Comparison of ENCODE assay signal across 10 mouse cellular contexts in the genomic region with DNA sequence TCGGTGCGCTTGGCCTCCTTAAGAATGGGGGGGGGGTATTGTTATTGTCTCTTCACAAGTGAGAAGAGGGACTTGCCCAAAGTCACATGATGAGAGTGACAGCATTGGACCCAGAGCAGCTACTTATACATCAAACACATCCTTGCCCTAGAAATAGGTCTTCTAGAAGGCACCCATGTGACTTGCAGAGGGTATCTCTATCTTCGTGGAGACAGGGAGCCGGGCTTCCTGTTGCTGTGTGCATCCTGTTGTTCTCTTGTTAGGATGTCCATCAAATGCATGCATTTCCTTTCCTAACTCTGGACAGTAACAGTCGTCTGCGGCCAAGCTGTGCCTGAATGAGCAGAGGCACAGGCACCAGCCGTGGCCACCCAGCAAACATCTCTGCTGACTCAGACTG. TPM values are rescaled to one million over a fixed set of nuclear protein-coding genes. Genes with fewer than 3 reads are reported as not detected.
A peak's percentile ranks its signal among the peaks of the same experiment; 100 is the strongest.
DNase-seq lines count a peak whose midpoint lies in the region; ATAC-seq and TF ChIP-seq lines count a peak whose summit lies in the region.
"Had no signal": no experiment of that assay in that cellular context is flagged by ENCODE, and none has a peak within 500 bp of the region (broad histone marks: within the 10 kb centered on the region; RNA-seq: fewer than 3 reads in every experiment).

No protein-coding gene starts in this region.

- H3K9me3 ChIP-seq in forebrain, embryonic 10.5 days, result no peaks in the 10 kb centered on the region
- H3K9me3 ChIP-seq in forebrain, embryonic 15.5 days, result no peaks in the 10 kb centered on the region
- no peaks in the 10 kb centered on the region for H3K9me3 ChIP-seq in liver, embryonic 16.5 days (replicated peaks; ENCODE audit: control insufficient read depth, low read length)
- H3K9me3 ChIP-seq in intestine, embryonic 16.5 days (ENCODE audit: control insufficient read depth, low read length), result no peaks in the 10 kb centered on the region

- 78% methylated on average over 7 of the region's 7 CpGs for WGBS in forebrain, embryonic 10.5 days
- WGBS in forebrain, embryonic 15.5 days, result 73% methylated on average over 7 of the region's 7 CpGs
- 47% methylated on average over 7 of the region's 7 CpGs for WGBS in kidney, adult 2 months
- 32% methylated on average over 7 of the region's 7 CpGs for WGBS in liver, embryonic 16.5 days (ENCODE audit: insufficient replicate concordance)
- WGBS in intestine, embryonic 16.5 days, result 72% methylated on average over 7 of the region's 7 CpGs

- H3K4me3 ChIP-seq in forebrain, embryonic 10.5 days, result no peak overlapping the region
- no peak overlapping the region for H3K4me3 ChIP-seq in forebrain, embryonic 15.5 days
- peak overlapping the region; percentile 32; the same call in 1 of the 2 replicates for H3K4me3 ChIP-seq in kidney, adult 2 months (ENCODE audit: insufficient read depth, low read depth, low read length)
- no peak overlapping the region for H3K4me3 ChIP-seq in liver, embryonic 16.5 days (ENCODE audit: low read depth, low read length)
- no peak overlapping the region for H3K4me3 ChIP-seq in intestine, embryonic 16.5 days (ENCODE audit: low read length)
- H3K4me3 ChIP-seq in layer of hippocampus, adult 2 months, result no peak overlapping the region
- H3K4me3 ChIP-seq: heart, embryonic 13.5 days had no signal

- TF ChIP-seq CTCF in kidney, adult 2 months (conservative IDR thresholded peaks at IDR 0.05; ENCODE audit: insufficient read depth, insufficient read length, low read depth, low read length), result no peak
- no peak for TF ChIP-seq CTCF in layer of hippocampus, adult 2 months (conservative IDR thresholded peaks at IDR 0.05)

- no peak for TF ChIP-seq POLR2A in kidney, adult 2 months (IDR thresholded peaks at IDR 0.05; ENCODE audit: low read depth, low read length)

- H3K36me3 ChIP-seq in forebrain, embryonic 10.5 days (replicated peaks), result no peaks in the 10 kb centered on the region
- no peaks in the 10 kb centered on the region for H3K36me3 ChIP-seq in forebrain, embryonic 15.5 days
- H3K36me3 ChIP-seq in kidney, adult 2 months (ENCODE audit: control insufficient read depth, insufficient read depth, low read length), result no peaks in the 10 kb centered on the region
- H3K36me3 ChIP-seq in liver, embryonic 16.5 days (ENCODE audit: control insufficient read depth, insufficient read depth), result no peaks in the 10 kb centered on the region
- no peaks in the 10 kb centered on the region for H3K36me3 ChIP-seq in intestine, embryonic 16.5 days (ENCODE audit: control insufficient read depth, insufficient read depth, low read length)
- H3K36me3 ChIP-seq: heart, embryonic 13.5 days had no signal

- DNase-seq in forebrain, embryonic 10.5 days (ENCODE audit: extremely low spot score, low spot score), result no peak
- DNase-seq in 416B (ENCODE audit: low read depth), result peak; percentile 90
- DNase-seq in kidney, adult 2 months, result peak; percentile 69
- no peak for DNase-seq in layer of hippocampus, adult 2 months (ENCODE audit: low spot score in 2 of 2)
- DNase-seq: cerebellum, postnatal 36 days had no signal

- H3K27ac ChIP-seq in forebrain, embryonic 10.5 days, result peak overlapping the region; percentile 35; the same call in 1 of the 2 replicates
- no peak overlapping the region for H3K27ac ChIP-seq in forebrain, embryonic 15.5 days (replicated peaks)
- H3K27ac ChIP-seq in kidney, adult 2 months (ENCODE audit: insufficient read depth, low read depth, low read length), result peak overlapping the region; percentile 73
- H3K27ac ChIP-seq in liver, embryonic 16.5 days (ENCODE audit: low read length), result 0 out of 2 replicates have a peak overlapping the region, but pooled peaks have one; percentile 6
- no peak overlapping the region for H3K27ac ChIP-seq in intestine, embryonic 16.5 days (ENCODE audit: low read length)
- no peak overlapping the region for H3K27ac ChIP-seq in layer of hippocampus, adult 2 months
- H3K27ac ChIP-seq: heart, embryonic 13.5 days had no signal

- no peak overlapping the region for H3K9ac ChIP-seq in forebrain, embryonic 15.5 days (replicated peaks)
- H3K9ac ChIP-seq in liver, embryonic 16.5 days (ENCODE audit: low read depth, low read length), result no peak overlapping the region
- no peak overlapping the region for H3K9ac ChIP-seq in intestine, embryonic 16.5 days (ENCODE audit: low read depth, low read length)
- H3K9ac ChIP-seq: heart, embryonic 13.5 days had no signal

- H3K27me3 ChIP-seq in forebrain, embryonic 10.5 days (ENCODE audit: poor library complexity, severe bottlenecking), result no peaks in the 10 kb centered on the region
- no peaks in the 10 kb centered on the region for H3K27me3 ChIP-seq in forebrain, embryonic 15.5 days
- no peaks in the 10 kb centered on the region for H3K27me3 ChIP-seq in kidney, adult 2 months (replicated peaks; ENCODE audit: control insufficient read depth, insufficient read depth, low read length)
- no peaks in the 10 kb centered on the region for H3K27me3 ChIP-seq in liver, embryonic 16.5 days (ENCODE audit: control insufficient read depth, insufficient read depth, low read depth, low read length)
- no peaks in the 10 kb centered on the region for H3K27me3 ChIP-seq in intestine, embryonic 16.5 days (replicated peaks; ENCODE audit: control insufficient read depth, insufficient read depth, low read length)
- H3K27me3 ChIP-seq: heart, embryonic 13.5 days had no signal

- H3K4me2 ChIP-seq in forebrain, embryonic 15.5 days (replicated peaks), result no peak overlapping the region
- no peak overlapping the region for H3K4me2 ChIP-seq in liver, embryonic 16.5 days (ENCODE audit: low read depth, low read length)
- H3K4me2 ChIP-seq in intestine, embryonic 16.5 days (ENCODE audit: low read depth, low read length), result no peak overlapping the region
- H3K4me2 ChIP-seq: heart, embryonic 13.5 days had no signal

- no peak for ATAC-seq in forebrain, embryonic 15.5 days (replicated peaks)
- ATAC-seq in liver, embryonic 16.5 days (ENCODE audit: low read depth), result peak; percentile 56
- no peak for ATAC-seq in intestine, embryonic 16.5 days
- no peak for ATAC-seq in erythroid progenitor cell, adult 5-6 weeks (replicated peaks; ENCODE audit: low FRiP score, poor library complexity, severe bottlenecking)

- peaks cover 13% of the 10 kb centered on the region for H3K4me1 ChIP-seq in forebrain, embryonic 10.5 days
- H3K4me1 ChIP-seq in forebrain, embryonic 15.5 days, result no peaks in the 10 kb centered on the region
- H3K4me1 ChIP-seq in kidney, adult 2 months (ENCODE audit: control insufficient read depth, insufficient read depth, low read length), result no peaks in the 10 kb centered on the region
- peaks cover 22% of the 10 kb centered on the region for H3K4me1 ChIP-seq in liver, embryonic 16.5 days (ENCODE audit: control insufficient read depth, low read depth, low read length)
- peaks cover 7% of the 10 kb centered on the region; the same call in 1 of the 2 replicates for H3K4me1 ChIP-seq in intestine, embryonic 16.5 days (ENCODE audit: control insufficient read depth, insufficient read depth, low read length)

RNA-seq across cellular contexts. Expression of gene Fuca1, which starts 9.0 kb away (rescaled TPM):
- 46.4 and 52.4 TPM in 2 replicates for polyA plus RNA-seq in forebrain, embryonic 10.5 days (2016; fragmentation: Nextera tagmentation; extraction: Ambion mirVana)
- polyA plus RNA-seq in forebrain, embryonic 15.5 days (2015; fragmentation: Nextera tagmentation; extraction: Ambion mirVana), result 50.9 and 56.7 TPM in 2 replicates
- polyA plus RNA-seq in kidney, adult 2 months (2012; rRNA removed), result 161 and 226 TPM in 2 replicates
- 22.7 and 28.0 TPM in 2 replicates for polyA plus RNA-seq in liver, embryonic 16.5 days (2015; fragmentation: Nextera tagmentation; extraction: Ambion mirVana)
- polyA plus RNA-seq in intestine, embryonic 16.5 days (2015; fragmentation: Nextera tagmentation; extraction: Ambion mirVana), result 214 and 254 TPM in 2 replicates
- 23.1 and 45.3 TPM in 2 replicates for total RNA-seq in erythroid progenitor cell, adult 5-6 weeks (2015; ENCODE audit: low replicate concordance)
- total RNA-seq in erythroid progenitor cell, adult 5-6 weeks (2017; ENCODE audit: low replicate concordance), result 38.9 and 50.2 TPM in 2 replicates
- 10 to 100 TPM; 39.4 to 39.7 TPM for total RNA-seq in layer of hippocampus, adult 2 months (2021)

RNA-seq across cellular contexts. Expression of gene Cnr2, which starts 16.3 kb away (rescaled TPM):
- 0.30 and 0.48 TPM in 2 replicates for polyA plus RNA-seq in forebrain, embryonic 10.5 days (2016; fragmentation: Nextera tagmentation; extraction: Ambion mirVana)
- polyA plus RNA-seq in forebrain, embryonic 15.5 days (2015; fragmentation: Nextera tagmentation; extraction: Ambion mirVana), result 0.08 and 0.13 TPM in 2 replicates
- polyA plus RNA-seq in kidney, adult 2 months (2012; rRNA removed), result 2.7 and 4.1 TPM in 2 replicates
- 2.9 TPM in 2 replicates for polyA plus RNA-seq in liver, embryonic 16.5 days (2015; fragmentation: Nextera tagmentation; extraction: Ambion mirVana)
- polyA plus RNA-seq in intestine, embryonic 16.5 days (2015; fragmentation: Nextera tagmentation; extraction: Ambion mirVana), result 0.43 and 0.66 TPM in 2 replicates
- total RNA-seq in erythroid progenitor cell, adult 5-6 weeks (2015; ENCODE audit: low replicate concordance), result 4.3 and 5.0 TPM in 2 replicates
- 1.7 and 3.4 TPM in 2 replicates for total RNA-seq in erythroid progenitor cell, adult 5-6 weeks (2017; ENCODE audit: low replicate concordance)
- total RNA-seq in layer of hippocampus, adult 2 months (2021), result under 1 TPM in 1 of 2 experiments, not detected in 1; 0.12 TPM

RNA-seq across cellular contexts. Expression of gene Hmgcl, which starts 34.7 kb away (rescaled TPM):
- polyA plus RNA-seq in forebrain, embryonic 10.5 days (2016; fragmentation: Nextera tagmentation; extraction: Ambion mirVana), result 65.0 and 65.4 TPM in 2 replicates
- 61.3 and 66.6 TPM in 2 replicates for polyA plus RNA-seq in forebrain, embryonic 15.5 days (2015; fragmentation: Nextera tagmentation; extraction: Ambion mirVana)
- polyA plus RNA-seq in kidney, adult 2 months (2012; rRNA removed), result 175 and 199 TPM in 2 replicates
- 105 and 107 TPM in 2 replicates for polyA plus RNA-seq in liver, embryonic 16.5 days (2015; fragmentation: Nextera tagmentation; extraction: Ambion mirVana)
- 147 and 165 TPM in 2 replicates for polyA plus RNA-seq in intestine, embryonic 16.5 days (2015; fragmentation: Nextera tagmentation; extraction: Ambion mirVana)
- 24.3 and 25.2 TPM in 2 replicates for total RNA-seq in erythroid progenitor cell, adult 5-6 weeks (2015; ENCODE audit: low replicate concordance)
- 19.6 and 30.0 TPM in 2 replicates for total RNA-seq in erythroid progenitor cell, adult 5-6 weeks (2017; ENCODE audit: low replicate concordance)
- 10 to 100 TPM; 35.2 to 36.1 TPM for total RNA-seq in layer of hippocampus, adult 2 months (2021)

RNA-seq across cellular contexts. Expression of gene Pnrc2, which starts 37.9 kb away (rescaled TPM):
- polyA plus RNA-seq in forebrain, embryonic 10.5 days (2016; fragmentation: Nextera tagmentation; extraction: Ambion mirVana), result 205 and 219 TPM in 2 replicates
- polyA plus RNA-seq in forebrain, embryonic 15.5 days (2015; fragmentation: Nextera tagmentation; extraction: Ambion mirVana), result 131 and 134 TPM in 2 replicates
- polyA plus RNA-seq in kidney, adult 2 months (2012; rRNA removed), result 17.7 and 23.3 TPM in 2 replicates
- 74.9 and 81.1 TPM in 2 replicates for polyA plus RNA-seq in liver, embryonic 16.5 days (2015; fragmentation: Nextera tagmentation; extraction: Ambion mirVana)
- polyA plus RNA-seq in intestine, embryonic 16.5 days (2015; fragmentation: Nextera tagmentation; extraction: Ambion mirVana), result 165 and 171 TPM in 2 replicates
- total RNA-seq in erythroid progenitor cell, adult 5-6 weeks (2015; ENCODE audit: low replicate concordance), result 245 and 298 TPM in 2 replicates
- total RNA-seq in erythroid progenitor cell, adult 5-6 weeks (2017; ENCODE audit: low replicate concordance), result 215 and 282 TPM in 2 replicates
- total RNA-seq in layer of hippocampus, adult 2 months (2021), result 10 to 100 TPM; 52.7 to 54.8 TPM

RNA-seq across cellular contexts. Expression of gene Gale, which starts 52.0 kb away (rescaled TPM):
- 39.7 and 41.0 TPM in 2 replicates for polyA plus RNA-seq in forebrain, embryonic 10.5 days (2016; fragmentation: Nextera tagmentation; extraction: Ambion mirVana)
- polyA plus RNA-seq in forebrain, embryonic 15.5 days (2015; fragmentation: Nextera tagmentation; extraction: Ambion mirVana), result 35.2 and 35.6 TPM in 2 replicates
- polyA plus RNA-seq in kidney, adult 2 months (2012; rRNA removed), result 12.9 and 13.4 TPM in 2 replicates
- 34.5 and 37.6 TPM in 2 replicates for polyA plus RNA-seq in liver, embryonic 16.5 days (2015; fragmentation: Nextera tagmentation; extraction: Ambion mirVana)
- 127 and 130 TPM in 2 replicates for polyA plus RNA-seq in intestine, embryonic 16.5 days (2015; fragmentation: Nextera tagmentation; extraction: Ambion mirVana)
- total RNA-seq in erythroid progenitor cell, adult 5-6 weeks (2015; ENCODE audit: low replicate concordance), result 1.4 and 6.3 TPM in 2 replicates
- total RNA-seq in erythroid progenitor cell, adult 5-6 weeks (2017; ENCODE audit: low replicate concordance), result 3.6 and 12.2 TPM in 2 replicates
- total RNA-seq in layer of hippocampus, adult 2 months (2021), result 10 to 100 TPM; 22.6 to 23.8 TPM

Comparison
In these comparisons a context has a peak if more than half of its experiments do, and no peak if none do; other contexts are left out.
1. H3K27ac ChIP-seq: peak in forebrain, embryonic 10.5 days (single experiment), kidney, adult 2 months (single experiment) and liver, embryonic 16.5 days (single experiment); none in forebrain, embryonic 15.5 days (single experiment), intestine, embryonic 16.5 days (single experiment) and layer of hippocampus, adult 2 months (single experiment).
2. DNase-seq: peak in 416B (single experiment) and kidney, adult 2 months (single experiment); none in forebrain, embryonic 10.5 days (single experiment) and layer of hippocampus, adult 2 months (0 of 2).